In genomic region chr5:64381538-64381937, GRCm38 (mm10) we compare ENCODE assay signal across 9 mouse cellular contexts.
DNase-seq lines count a peak whose midpoint lies in the region; ATAC-seq and TF ChIP-seq lines count a peak whose summit lies in the region.
"Had no signal": no experiment of that assay in that cellular context is flagged by ENCODE, and none has a peak within 500 bp of the region (broad histone marks: within the 10 kb centered on the region; RNA-seq: fewer than 3 reads in every experiment).

No protein-coding gene starts in this region.

- H3K4me1 ChIP-seq in kidney, postnatal 0 days (replicated peaks; ENCODE audit: insufficient read depth, low read length), result peaks cover 26% of the 10 kb centered on the region
- peaks cover 68% of the 10 kb centered on the region for H3K4me1 ChIP-seq in embryonic facial prominence, embryonic 10.5 days
- peaks cover 20% of the 10 kb centered on the region for H3K4me1 ChIP-seq in hindbrain, embryonic 15.5 days (replicated peaks)
- H3K4me1 ChIP-seq in midbrain, embryonic 12.5 days, result peaks cover 20% of the 10 kb centered on the region

- peak overlapping the region; percentile 47; the same call in 1 of the 2 replicates for H3K27ac ChIP-seq in kidney, postnatal 0 days
- peak overlapping the region; percentile 66 for H3K27ac ChIP-seq in embryonic facial prominence, embryonic 10.5 days (replicated peaks)
- 0 out of 2 replicates have a peak overlapping the region, but pooled peaks have one; percentile 6 for H3K27ac ChIP-seq in hindbrain, embryonic 15.5 days (replicated peaks)
- H3K27ac ChIP-seq in midbrain, embryonic 12.5 days (replicated peaks), result peak overlapping the region; percentile 1; the same call in 1 of the 2 replicates

- H3K4me2 ChIP-seq in kidney, postnatal 0 days (ENCODE audit: low read length), result no peak overlapping the region
- no peak overlapping the region for H3K4me2 ChIP-seq in hindbrain, embryonic 15.5 days
- H3K4me2 ChIP-seq in midbrain, embryonic 12.5 days (replicated peaks), result no peak overlapping the region

- H3K4me3 ChIP-seq in kidney, postnatal 0 days (replicated peaks; ENCODE audit: low read depth, low read length), result no peak overlapping the region
- H3K4me3 ChIP-seq in embryonic facial prominence, embryonic 10.5 days, result no peak overlapping the region
- H3K4me3 ChIP-seq in hindbrain, embryonic 15.5 days, result no peak overlapping the region
- H3K4me3 ChIP-seq in midbrain, embryonic 12.5 days, result no peak overlapping the region

- 49% methylated on average over 8 of the region's 8 CpGs for WGBS in kidney, postnatal 0 days
- WGBS in embryonic facial prominence, embryonic 10.5 days, result 27% methylated on average over 8 of the region's 8 CpGs
- WGBS in hindbrain, embryonic 15.5 days, result 20% methylated on average over 8 of the region's 8 CpGs
- WGBS in midbrain, embryonic 12.5 days, result 27% methylated on average over 8 of the region's 8 CpGs

- H3K9me3 ChIP-seq in kidney, postnatal 0 days (replicated peaks; ENCODE audit: low read length), result no peaks in the 10 kb centered on the region
- no peaks in the 10 kb centered on the region for H3K9me3 ChIP-seq in embryonic facial prominence, embryonic 10.5 days
- no peaks in the 10 kb centered on the region for H3K9me3 ChIP-seq in hindbrain, embryonic 15.5 days
- no peaks in the 10 kb centered on the region for H3K9me3 ChIP-seq in midbrain, embryonic 12.5 days

- no peak for DNase-seq in kidney, postnatal 0 days (ENCODE audit: low spot score)
- DNase-seq in kidney, adult 18-20 months, result no peak
- DNase-seq in embryonic facial prominence, embryonic 10.5 days (ENCODE audit: low spot score), result no peak
- no peak for DNase-seq in urinary bladder, adult 2 months (ENCODE audit: low spot score)
- no peak for DNase-seq in spleen, postnatal 4 days (ENCODE audit: low spot score in 2 of 2)
- DNase-seq: cerebellum, postnatal 36 days; gastrocnemius, postnatal 10 days had no signal

- TF ChIP-seq CTCF in kidney, postnatal 0 days (IDR thresholded peaks at IDR 0.05; ENCODE audit: low read depth), result no peak

- ATAC-seq in kidney, postnatal 0 days (replicated peaks; ENCODE audit: low FRiP score, low read depth), result no peak
- ATAC-seq in hindbrain, embryonic 15.5 days (ENCODE audit: low FRiP score, low read depth), result no peak
- no peak for ATAC-seq in midbrain, embryonic 12.5 days (ENCODE audit: low FRiP score, low read depth)

- no peaks in the 10 kb centered on the region for H3K36me3 ChIP-seq in kidney, postnatal 0 days (ENCODE audit: insufficient read depth, low read length)
- H3K36me3 ChIP-seq in embryonic facial prominence, embryonic 10.5 days (replicated peaks), result no peaks in the 10 kb centered on the region
- no peaks in the 10 kb centered on the region for H3K36me3 ChIP-seq in hindbrain, embryonic 15.5 days
- no peaks in the 10 kb centered on the region for H3K36me3 ChIP-seq in midbrain, embryonic 12.5 days

- no peaks in the 10 kb centered on the region for H3K27me3 ChIP-seq in kidney, postnatal 0 days (ENCODE audit: insufficient read depth, low read length)
- 0 out of 2 replicates have a peak, but pooled peaks cover 4% of the 10 kb centered on the region for H3K27me3 ChIP-seq in embryonic facial prominence, embryonic 10.5 days (replicated peaks; ENCODE audit: low read depth, poor library complexity, severe bottlenecking)
- no peaks in the 10 kb centered on the region for H3K27me3 ChIP-seq in hindbrain, embryonic 15.5 days
- no peaks in the 10 kb centered on the region for H3K27me3 ChIP-seq in midbrain, embryonic 12.5 days

- no peak overlapping the region for H3K9ac ChIP-seq in kidney, postnatal 0 days (ENCODE audit: low read depth, low read length)
- no peak overlapping the region for H3K9ac ChIP-seq in hindbrain, embryonic 15.5 days
- peak overlapping the region; percentile 31; the same call in 1 of the 2 replicates for H3K9ac ChIP-seq in midbrain, embryonic 12.5 days (replicated peaks)

Comparison
In these comparisons a context has a peak if more than half of its experiments do, and no peak if none do; other contexts are left out.
1. H3K27ac ChIP-seq: peak in every context shown above with its lines; median percentile 66 in embryonic facial prominence, embryonic 10.5 days; 47 in kidney, postnatal 0 days; 6 in hindbrain, embryonic 15.5 days; 1 in midbrain, embryonic 12.5 days.